Mouse (Mus musculus) ES-CJ7 (cell line): ENCODE measurements around the gene Wdr26.

Source experiments
- DNase-seq: peaks from one replicate; pipeline ENCODE4 v3.0.0; 2011; ENCODE audit warnings: low read depth, low spot score

The Wdr26 gene

DNA sequence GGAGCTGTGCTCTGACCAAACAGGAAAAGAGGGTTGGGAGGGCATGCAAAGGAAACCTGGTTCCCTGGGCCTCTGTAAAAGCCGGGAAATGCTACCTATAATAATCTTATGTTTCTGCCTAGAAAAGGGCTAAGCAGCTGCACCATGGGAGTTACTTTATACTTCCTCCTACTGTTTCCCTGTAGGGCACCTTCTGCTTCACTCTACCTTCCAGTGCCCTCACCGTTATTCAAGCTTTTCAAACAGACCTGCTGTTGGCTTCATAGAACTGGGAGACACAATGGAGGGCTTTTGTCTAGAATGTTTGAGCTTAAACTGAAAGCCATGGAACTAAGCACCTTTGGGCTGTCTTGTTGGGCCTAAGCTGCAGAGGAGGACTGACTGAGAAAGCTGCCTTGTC lies 44.0 kb downstream of the Wdr26 start:
- DNase-seq: no peak

DNA sequence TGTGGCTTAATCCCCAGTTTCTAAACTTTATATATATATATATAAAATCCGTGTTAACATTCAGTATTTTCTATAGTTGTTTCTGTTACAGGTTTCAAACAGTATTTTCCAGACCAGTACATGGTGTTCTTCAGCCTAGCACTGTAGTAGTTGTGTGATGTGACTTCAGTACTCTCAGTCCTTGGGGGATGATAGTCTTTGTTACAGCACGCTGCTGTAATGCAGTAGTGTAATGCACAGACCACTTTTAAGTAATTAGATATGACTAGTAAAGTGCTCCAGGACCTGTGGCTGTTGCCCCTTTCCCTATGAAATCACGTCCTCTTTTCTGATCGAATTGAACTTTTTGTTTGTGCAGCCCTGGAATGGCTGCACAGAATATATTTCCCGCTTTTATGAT lies 60.3 kb downstream of the Wdr26 start:
- DNase-seq: no peak

DNA sequence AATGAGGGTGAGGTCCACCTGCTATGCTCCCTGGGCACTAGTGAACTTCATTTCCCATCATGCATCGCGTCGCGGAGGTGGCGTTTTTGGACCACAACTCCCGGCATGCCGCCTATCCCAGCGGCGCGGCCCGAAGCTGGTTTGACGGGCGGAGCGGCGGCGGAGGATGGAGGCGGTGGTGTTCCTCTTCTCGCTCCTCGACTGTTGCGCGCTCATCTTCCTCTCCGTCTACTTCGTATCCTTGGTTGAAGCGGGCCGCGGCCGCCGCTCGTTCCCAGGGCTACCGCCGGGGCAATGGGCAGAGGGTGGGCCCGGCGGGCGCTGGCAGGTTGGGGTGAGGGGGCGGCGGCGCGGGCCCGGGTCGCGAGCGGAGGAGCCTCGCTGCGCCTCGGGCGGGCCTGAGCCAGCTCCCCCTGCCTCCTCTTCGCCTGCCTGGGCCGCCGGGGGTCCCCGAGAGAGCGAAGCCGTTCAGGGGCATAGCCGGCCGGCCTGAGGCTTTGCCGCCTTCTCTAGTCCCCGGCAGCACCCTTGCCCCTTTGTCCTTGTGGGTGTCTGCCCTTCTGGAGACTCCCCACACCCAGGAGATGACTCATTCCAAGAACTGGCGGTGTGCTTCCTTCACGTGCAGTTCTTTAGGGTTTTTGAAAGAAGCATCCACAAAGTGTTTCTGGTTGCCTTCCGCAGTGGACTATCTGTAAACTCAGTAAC lies 60.8 kb downstream of the Wdr26 start:
- peak; percentile 93 for DNase-seq

DNA sequence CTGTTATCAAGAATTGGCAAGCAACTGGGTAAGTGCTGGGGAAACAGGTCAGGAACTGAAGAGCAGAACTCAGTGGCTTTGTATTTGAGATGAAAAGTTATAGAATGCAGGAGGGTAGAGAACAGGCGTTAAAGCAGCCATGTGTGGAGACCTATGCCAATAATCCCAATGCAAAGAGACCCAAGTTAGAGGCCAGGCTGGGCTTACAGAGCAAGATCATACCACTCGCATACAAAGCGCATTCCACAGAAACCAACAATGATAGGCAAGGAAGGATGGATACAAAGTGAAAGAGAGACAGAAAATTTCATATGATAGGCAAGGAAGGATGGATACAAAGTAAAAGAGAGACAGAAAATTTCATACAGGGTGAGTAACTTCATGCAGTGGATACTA lies 61.4 kb downstream of the Wdr26 start:
- DNase-seq: no peak

DNA sequence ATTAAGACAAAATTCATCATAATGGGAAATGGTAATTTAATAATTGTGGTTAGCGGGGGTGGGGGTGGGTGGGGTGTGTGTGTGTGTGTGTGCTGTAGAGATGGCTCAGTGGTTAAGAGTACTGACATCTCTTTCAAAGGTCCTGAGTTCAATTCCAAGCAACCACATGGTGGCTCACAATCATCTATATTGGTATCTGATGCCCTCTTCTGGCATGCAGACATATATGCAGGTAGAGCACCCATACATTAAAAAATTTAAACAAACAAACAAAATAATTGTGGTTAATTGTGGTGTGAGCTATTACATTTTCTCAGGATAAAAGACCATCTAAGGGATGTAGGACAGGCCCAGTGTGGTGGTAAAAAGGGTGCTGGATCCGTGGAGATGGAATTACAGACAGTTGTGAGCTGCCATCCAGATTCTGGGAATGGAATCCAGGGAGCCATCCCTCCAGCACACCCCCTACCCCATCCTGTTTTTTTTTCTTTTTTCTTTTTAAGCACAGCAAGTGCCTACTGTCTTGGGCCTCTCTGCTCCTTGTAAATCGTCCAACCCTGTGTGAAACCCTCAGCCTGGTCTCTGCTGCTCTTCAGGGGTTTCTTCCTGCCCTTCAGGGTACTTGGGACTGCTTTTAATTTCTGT lies 62.3 kb downstream of the Wdr26 start:
- DNase-seq: no peak

DNA sequence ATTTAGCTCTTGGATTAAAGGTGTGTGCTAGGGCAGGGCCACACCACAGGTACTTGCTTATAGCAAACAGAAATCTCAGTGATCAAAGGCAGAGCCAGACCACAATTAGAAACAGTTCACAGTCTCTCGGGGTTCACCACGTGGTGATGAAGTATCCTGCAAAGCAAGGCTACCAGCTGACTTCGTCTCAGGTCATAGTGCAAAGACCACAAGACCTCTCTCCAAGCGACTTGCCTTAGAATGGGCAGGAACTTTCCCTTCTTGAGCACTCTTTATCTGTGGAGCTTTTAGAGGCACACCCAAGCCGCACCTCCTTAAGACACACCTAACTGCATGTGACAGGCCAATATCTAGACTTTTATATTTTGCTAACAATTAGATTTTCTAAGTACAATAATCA lies 63.3 kb downstream of the Wdr26 start:
- peak; percentile 39 for DNase-seq

DNA sequence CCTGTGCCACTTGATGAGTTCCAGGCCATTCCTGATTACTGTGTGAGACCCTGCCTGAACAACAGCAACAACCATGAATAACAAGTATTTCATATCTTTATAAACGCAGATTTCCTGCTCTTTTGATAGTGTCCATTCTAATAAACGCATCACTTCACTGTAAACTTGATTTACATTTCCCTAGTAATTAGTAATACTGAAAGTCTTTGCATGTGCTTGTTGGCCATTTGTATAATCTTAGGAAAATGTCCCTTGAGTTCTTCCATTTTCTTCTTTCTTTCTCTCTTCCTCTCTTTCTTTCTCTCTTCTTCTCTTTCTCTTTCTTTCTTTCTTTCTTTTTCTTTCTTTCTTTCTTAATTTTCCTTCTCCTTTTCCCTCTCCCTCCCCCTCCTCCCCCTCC lies 65.6 kb downstream of the Wdr26 start:
- no peak for DNase-seq

DNA sequence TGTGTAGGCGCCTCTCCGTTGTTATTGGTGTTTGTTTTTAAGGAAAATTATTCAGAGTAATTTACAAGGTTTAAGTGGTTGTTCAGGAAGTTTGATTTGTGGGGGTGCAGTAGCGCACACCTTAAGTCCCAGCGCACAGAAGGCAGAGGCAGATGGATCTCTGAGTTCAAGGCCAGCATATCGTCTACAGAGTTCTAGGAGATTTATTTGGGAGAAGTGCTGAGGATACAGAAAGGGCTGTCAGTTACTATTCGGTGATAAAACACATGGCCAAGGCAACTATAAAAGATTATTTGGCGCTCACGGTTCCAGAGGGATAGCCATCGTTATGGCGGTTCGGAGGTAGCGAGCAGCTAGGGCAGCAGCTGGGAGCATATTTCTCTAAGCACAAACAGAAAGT lies 66.8 kb downstream of the Wdr26 start:
- no peak for DNase-seq

DNA sequence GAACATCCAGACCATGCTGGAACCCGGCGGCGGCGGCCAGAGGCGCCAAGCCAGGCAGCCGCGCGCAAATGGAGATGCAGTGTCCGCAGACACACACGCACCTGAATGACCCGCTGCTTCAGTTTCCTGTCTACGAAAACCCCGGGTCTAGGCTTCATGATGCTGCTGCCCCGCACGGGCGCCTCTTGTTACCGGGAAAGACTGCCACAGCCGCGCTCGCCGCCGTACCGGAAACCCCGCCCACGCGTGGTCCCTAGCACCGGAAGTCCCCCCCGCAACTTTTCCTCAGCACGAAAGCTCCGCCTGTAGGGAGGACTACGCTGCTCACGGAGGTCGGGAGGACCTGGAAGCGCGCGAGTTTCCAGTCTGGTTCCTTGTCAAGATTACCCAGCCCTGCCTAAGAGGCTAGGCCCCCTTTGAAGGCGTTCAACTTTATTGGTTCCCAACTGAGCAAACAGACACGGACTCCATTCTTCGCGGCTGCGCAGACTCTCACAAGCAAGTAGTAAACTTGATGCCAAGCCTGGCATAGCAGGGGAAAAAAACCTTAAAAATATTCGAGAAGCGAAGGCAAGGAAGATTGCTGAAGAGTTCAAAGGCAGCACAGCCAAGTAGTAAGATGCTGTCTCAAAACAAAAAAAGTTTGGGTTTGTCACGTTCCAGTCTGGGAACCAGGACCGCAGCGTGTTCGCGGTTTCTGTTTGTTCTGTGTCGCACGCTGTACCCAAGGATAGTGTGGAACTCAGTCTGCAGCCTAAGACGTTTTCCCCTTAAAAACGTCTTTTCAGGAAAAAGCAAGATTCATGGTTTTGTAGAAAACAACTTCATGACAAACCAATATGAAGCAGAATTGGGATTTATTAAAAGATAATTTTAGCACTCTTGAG lies 67.6 kb downstream of the Wdr26 start, which contains the start of the genes Nvl and Cnih4:
TSS of gene Nvl (minus strand) at position 255 of the 887 bp plus-strand sequence.
TSS of gene Cnih4 (plus strand) at position 744 of the 887 bp plus-strand sequence.
- peak; percentile 100 for DNase-seq

DNA sequence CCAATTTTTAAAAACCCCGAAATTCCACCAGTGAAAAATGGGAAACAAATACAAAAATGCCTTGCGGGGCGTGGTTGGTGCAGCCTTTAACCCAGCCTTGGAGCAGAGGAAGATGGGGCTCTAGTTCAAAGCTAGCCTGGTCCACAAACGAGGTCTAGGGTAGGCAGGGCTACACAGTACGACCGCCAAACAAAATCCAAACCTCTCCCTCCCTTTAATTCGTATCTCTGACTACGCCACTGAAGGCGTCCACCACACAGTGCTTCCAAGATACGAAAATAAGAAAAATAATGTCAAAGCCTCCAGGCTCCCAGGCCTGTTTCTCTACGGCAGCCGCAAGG lies 68.2 kb downstream of the Wdr26 start:
- no peak for DNase-seq

DNA sequence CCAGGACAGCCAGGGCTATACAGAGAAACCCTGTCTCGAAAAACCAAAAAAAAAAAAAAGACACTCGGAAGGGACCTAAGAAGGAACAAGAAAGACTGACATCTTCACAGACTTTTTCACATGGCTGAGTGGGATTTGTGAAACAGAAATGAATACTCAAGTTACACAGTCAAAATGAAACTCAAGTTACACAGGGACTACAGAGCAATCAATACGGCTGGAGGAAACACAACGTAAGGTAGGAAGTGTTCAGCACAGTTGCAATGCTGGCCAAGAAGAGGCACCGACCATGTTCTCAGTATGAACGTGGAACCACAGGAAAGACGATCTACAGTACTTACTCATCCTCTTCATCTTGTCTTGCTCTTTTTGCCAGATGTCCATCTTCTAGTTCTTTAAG lies 73.1 kb downstream of the Wdr26 start:
- DNase-seq: no peak

DNA sequence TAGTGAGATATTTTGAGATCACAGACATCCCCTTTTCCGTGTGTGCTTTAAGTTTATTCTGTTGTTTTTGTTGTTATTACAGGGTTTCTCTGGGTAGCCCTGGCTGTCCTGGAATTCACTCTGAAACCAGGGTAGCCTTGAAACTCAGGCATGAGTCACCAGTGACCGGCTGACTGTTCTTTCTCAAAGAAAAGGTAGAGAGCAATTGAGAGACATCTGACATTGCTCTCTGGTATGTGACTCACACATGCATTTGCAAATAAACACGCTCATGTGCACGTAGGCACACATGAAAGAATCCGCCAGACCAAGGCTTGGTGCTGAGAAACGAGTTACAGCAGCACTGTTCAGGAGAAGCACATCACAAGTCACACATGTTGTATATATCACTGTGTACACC lies 79.9 kb downstream of the Wdr26 start:
- no peak for DNase-seq

DNA sequence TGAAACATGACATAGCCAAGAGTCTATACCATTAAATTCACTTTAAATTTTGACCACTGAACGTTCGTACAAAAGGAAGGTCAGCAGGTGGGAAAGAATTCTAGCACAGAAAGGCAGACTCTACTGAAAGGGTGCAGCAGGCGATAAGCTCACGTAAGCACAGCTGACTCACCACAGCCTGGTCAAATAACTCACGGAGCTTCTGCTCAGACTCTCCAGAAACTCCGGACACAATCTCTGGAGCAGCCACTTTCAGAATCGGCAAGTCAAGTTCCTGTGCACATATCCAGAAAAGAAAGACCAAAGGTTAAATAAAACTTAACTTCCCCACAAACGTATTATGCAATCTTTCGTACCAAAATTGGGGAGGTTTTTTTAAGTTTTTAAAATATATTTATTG lies 85.0 kb downstream of the Wdr26 start:
- DNase-seq: no peak

DNA sequence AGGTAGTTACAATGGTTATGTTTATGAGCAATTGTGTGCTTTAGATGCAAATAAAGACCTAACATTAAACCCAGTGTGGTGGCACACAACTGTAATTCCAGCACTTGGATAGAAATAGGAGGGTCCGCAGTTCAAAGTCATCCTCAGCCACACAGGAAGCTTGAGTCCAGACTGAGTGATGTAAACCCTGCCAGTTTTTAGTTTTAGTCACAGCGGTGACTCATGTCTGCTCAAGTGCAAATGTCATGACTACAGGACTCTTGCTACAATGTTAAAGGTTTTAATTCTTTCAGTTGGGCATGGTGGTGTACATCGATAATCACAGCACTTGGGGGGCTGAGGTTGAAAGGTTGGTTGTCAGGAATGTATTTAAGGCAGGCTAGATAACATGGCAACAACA lies 85.9 kb downstream of the Wdr26 start:
- DNase-seq: no peak

DNA sequence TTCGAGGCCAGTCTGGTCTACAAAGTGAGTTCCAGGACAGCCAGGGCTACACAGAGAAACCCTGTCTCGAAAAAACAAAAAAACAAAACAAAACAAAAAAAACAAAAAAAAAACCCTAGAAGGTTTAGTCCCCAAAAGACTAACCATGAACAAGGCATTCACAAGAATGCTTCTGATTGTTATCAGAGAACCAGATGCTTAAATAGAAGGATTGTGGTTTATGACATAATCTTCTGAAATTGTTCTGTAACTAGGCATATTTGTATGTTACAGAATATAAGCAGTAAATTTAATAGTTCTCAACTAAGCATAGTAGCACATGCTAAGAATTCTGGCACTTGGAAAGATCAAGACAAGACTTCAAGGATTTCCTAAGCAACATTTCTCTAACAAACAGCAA lies 87.7 kb downstream of the Wdr26 start:
- DNase-seq: no peak
